Mouse (Mus musculus) ES-Bruce4 (cell line): ENCODE results near the gene H2-Ab1. TPM values are rescaled to one million over a fixed set of nuclear protein-coding genes. Genes with fewer than 3 reads are reported as not detected.
A peak's percentile ranks its signal among the peaks of the same experiment; 100 is the strongest.
"Not testable (repeated sequence)": the region's sequence is repeated elsewhere in the genome, so short reads cannot be mapped to it uniquely, and the experiment has no call there.

Source experiments
- H3K27ac ChIP-seq: 2 replicates; pipeline ENCODE4 v1.5.1; 2012; ENCODE audit warnings: low read length, inconsistent platforms; ENCODE audit not compliant: insufficient read depth
- H3K27me3 ChIP-seq: 2 replicates; pipeline ENCODE4 v1.6.1; 2012; ENCODE audit warnings: mild to moderate bottlenecking, low read length, inconsistent platforms; ENCODE audit not compliant: control insufficient read depth, poor library complexity, insufficient read depth, severe bottlenecking
- H3K36me3 ChIP-seq: 2 replicates; pipeline ENCODE4 v1.6.1; 2012; ENCODE audit warnings: inconsistent platforms, mild to moderate bottlenecking, low read length, moderate library complexity; ENCODE audit not compliant: control insufficient read depth, poor library complexity, insufficient read depth, severe bottlenecking
- H3K4me1 ChIP-seq: one replicate; pipeline ENCODE4 v1.8.1; 2011; ENCODE audit warnings: low read length; ENCODE audit not compliant: control insufficient read depth, insufficient read depth
- H3K4me3 ChIP-seq: 2 replicates; pipeline ENCODE4 v1.5.1; 2011; ENCODE audit warnings: low read depth, mild to moderate bottlenecking, low read length
- H3K9ac ChIP-seq: 2 replicates; pipeline ENCODE4 v1.6.1; 2012; ENCODE audit warnings: low read depth, mild to moderate bottlenecking, inconsistent platforms; ENCODE audit not compliant: poor library complexity, severe bottlenecking
- H3K9me3 ChIP-seq: replicated peaks from 2 replicates; pipeline ENCODE4 v1.6.1; 2012; ENCODE audit warnings: mild to moderate bottlenecking, low read length, inconsistent platforms; ENCODE audit not compliant: control insufficient read depth, poor library complexity, insufficient read depth, severe bottlenecking
- CTCF ChIP-seq: IDR thresholded peaks from one replicate; pipeline ENCODE4 v1.8.1; 2011; ENCODE audit warnings: low read depth, low read length
- EP300 ChIP-seq: IDR thresholded peaks from 2 replicates; pipeline ENCODE4 v1.6.1; 2011; ENCODE audit warnings: low read depth, low read length; ENCODE audit not compliant: insufficient read depth
- POLR2A ChIP-seq: IDR thresholded peaks from one replicate; pipeline ENCODE4 v1.8.1; 2011; ENCODE audit warnings: low read length; ENCODE audit not compliant: insufficient read depth
- polyA plus RNA-seq: library from polyadenylated mRNA; stranded (reverse); fragments of >200 nt; gene quantifications from 2 replicates; pipeline ENCODE4 v1.2.4, GENCODE M21; 2011; ENCODE audit warnings: low read depth; ENCODE audit not compliant: missing spikeins, insufficient read depth, insufficient read length

Gene H2-Ab1
- polyA plus RNA-seq, 1 experiment: 2.4 TPM

DNA sequence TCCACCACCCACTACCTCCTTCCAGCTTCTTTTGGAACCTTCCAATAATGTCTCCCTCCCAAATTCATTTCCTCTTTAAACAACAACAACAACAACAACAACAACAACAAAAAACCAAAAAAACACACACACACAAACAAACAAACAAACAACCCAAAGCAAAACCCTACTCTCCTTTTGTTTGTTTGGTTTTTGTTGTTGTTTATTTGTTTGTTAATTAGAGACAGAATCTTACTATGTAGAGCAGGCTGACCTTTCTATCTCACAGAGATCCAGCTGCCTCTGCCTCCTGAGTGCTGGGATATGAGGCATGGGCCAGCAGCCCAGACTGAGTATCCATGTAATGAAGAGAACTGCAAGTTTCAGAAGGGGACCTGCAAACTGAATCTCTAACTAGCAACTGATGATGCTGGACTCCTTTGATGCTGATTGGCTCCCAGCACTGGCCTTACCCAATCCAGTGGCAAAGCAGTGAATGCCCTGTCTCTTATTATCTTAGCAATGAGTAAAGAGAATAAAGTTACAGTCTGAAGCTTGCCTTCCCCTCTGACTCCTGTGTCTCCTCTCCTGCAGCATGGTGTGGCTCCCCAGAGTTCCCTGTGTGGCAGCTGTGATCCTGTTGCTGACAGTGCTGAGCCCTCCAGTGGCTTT, 48.0 kb downstream of the H2-Ab1 start, which contains the start of gene H2-Eb1:
Gene H2-Eb1 (plus strand): TSS at position 488 of the 651 bp plus-strand sequence.
- Histone ChIP-seq H3K27ac (no peak within 1 kb of the TSS), H3K4me1 (no peaks in the 10 kb centered on the region), H3K36me3 (no peaks in the 10 kb centered on the region), H3K4me3 (no peak within 1 kb of the TSS), H3K9me3 (no peaks in the 10 kb centered on the region), H3K9ac (no peak within 1 kb of the TSS), H3K27me3 (no peaks in the 10 kb centered on the region)
- no peak for TF ChIP-seq POLR2A
- no peak for TF ChIP-seq CTCF
- TF ChIP-seq EP300: no peak

GRCm38 (mm10) chr17:34306407-34306806, 48.9 kb downstream of the H2-Ab1 start:
- H3K27me3 ChIP-seq: no peaks in the 10 kb centered on the region
- H3K4me3 ChIP-seq: no peak overlapping the region
- TF ChIP-seq POLR2A (no peak), CTCF (no peak), EP300 (no peak)
- H3K9ac ChIP-seq: no peak overlapping the region
- no peaks in the 10 kb centered on the region for H3K9me3 ChIP-seq
- H3K27ac ChIP-seq: no peak overlapping the region
- H3K36me3 ChIP-seq: no peaks in the 10 kb centered on the region
- no peaks in the 10 kb centered on the region for H3K4me1 ChIP-seq

- Histone ChIP-seq H3K27ac (no peak overlapping the region), H3K4me1 (no peaks in the 10 kb centered on the region), H3K9me3 (no peaks in the 10 kb centered on the region), H3K9ac (no peak overlapping the region), H3K36me3 (no peaks in the 10 kb centered on the region), H3K4me3 (no peak overlapping the region), H3K27me3 (no peaks in the 10 kb centered on the region)
- TF ChIP-seq POLR2A: no peak
- no peak for TF ChIP-seq EP300
- TF ChIP-seq CTCF: no peak
Measured at GRCm38 (mm10) chr17:34307216-34307615, 49.7 kb downstream of the H2-Ab1 start.

GRCm38 (mm10) chr17:34308161-34308560, 50.7 kb downstream of the H2-Ab1 start:
- Histone ChIP-seq H3K9ac (no peak overlapping the region), H3K4me3 (no peak overlapping the region), H3K27me3 (no peaks in the 10 kb centered on the region), H3K9me3 (no peaks in the 10 kb centered on the region), H3K4me1 (no peaks in the 10 kb centered on the region), H3K36me3 (no peaks in the 10 kb centered on the region), H3K27ac (no peak overlapping the region)
- TF ChIP-seq POLR2A (no peak), EP300 (no peak)

GRCm38 (mm10) chr17:34309225-34309624, 51.7 kb downstream of the H2-Ab1 start:
- H3K9ac ChIP-seq: no peak overlapping the region
- H3K36me3 ChIP-seq: no peaks in the 10 kb centered on the region
- H3K9me3 ChIP-seq: no peaks in the 10 kb centered on the region
- H3K4me3 ChIP-seq: peak overlapping the region; percentile 51
- H3K27me3 ChIP-seq: no peaks in the 10 kb centered on the region
- no peak overlapping the region for H3K27ac ChIP-seq
- TF ChIP-seq EP300 (no peak), CTCF (no peak), POLR2A (no peak)
- H3K4me1 ChIP-seq: no peaks in the 10 kb centered on the region

- Histone ChIP-seq H3K36me3 (no peaks in the 10 kb centered on the region), H3K9ac (no peak overlapping the region), H3K9me3 (no peaks in the 10 kb centered on the region), H3K27ac (no peak overlapping the region), H3K4me3 (peak overlapping the region; percentile 51), H3K4me1 (no peaks in the 10 kb centered on the region), H3K27me3 (no peaks in the 10 kb centered on the region)
- no peak for TF ChIP-seq CTCF
- no peak for TF ChIP-seq POLR2A
- no peak for TF ChIP-seq EP300
Measured at GRCm38 (mm10) chr17:34309683-34310385, 52.3 kb downstream of the H2-Ab1 start.

DNA sequence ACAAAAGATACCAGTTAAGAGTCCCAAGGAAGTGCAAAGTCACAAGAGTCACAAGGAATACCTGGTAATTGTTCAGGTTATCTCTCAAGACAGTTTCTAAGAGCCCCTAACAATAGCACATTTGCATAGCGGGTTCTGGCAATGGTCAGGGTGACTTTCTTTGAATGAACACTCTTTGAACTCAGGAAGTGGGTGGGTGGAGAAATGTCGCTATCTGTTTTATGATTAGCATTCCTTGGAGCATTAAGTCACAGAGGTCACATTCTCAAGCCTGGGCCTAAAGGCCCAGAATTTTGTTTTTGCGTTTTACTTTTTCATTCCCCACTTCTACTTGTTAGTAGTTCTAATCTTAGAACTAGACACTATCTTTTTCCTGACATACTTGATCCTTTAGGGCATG, 53.0 kb downstream of the H2-Ab1 start:
- not testable (repeated sequence) for H3K9ac ChIP-seq, H3K27ac ChIP-seq, H3K9me3 ChIP-seq, H3K4me1 ChIP-seq, H3K36me3 ChIP-seq, H3K27me3 ChIP-seq, H3K4me3 ChIP-seq
